Mouse (Mus musculus) cortical plate, adult 2 months (tissue): ENCODE results near the gene Rbm20.

Source experiments
- CTCF ChIP-seq: fragments of 200-500 bp; IDR thresholded peaks from 2 replicates; pipeline ENCODE4 v1.5.1; 2011; ENCODE audit warnings: mild to moderate bottlenecking, control low read depth, low read length; ENCODE audit not compliant: insufficient read depth; ENCODE audit errors: extremely low read depth
- POLR2A ChIP-seq: fragments of 200-500 bp; IDR thresholded peaks from 2 replicates; pipeline ENCODE4 v1.6.1; 2011; ENCODE audit warnings: mild to moderate bottlenecking, low read length, control low read depth; ENCODE audit not compliant: insufficient read depth; ENCODE audit errors: extremely low read depth

DNA sequence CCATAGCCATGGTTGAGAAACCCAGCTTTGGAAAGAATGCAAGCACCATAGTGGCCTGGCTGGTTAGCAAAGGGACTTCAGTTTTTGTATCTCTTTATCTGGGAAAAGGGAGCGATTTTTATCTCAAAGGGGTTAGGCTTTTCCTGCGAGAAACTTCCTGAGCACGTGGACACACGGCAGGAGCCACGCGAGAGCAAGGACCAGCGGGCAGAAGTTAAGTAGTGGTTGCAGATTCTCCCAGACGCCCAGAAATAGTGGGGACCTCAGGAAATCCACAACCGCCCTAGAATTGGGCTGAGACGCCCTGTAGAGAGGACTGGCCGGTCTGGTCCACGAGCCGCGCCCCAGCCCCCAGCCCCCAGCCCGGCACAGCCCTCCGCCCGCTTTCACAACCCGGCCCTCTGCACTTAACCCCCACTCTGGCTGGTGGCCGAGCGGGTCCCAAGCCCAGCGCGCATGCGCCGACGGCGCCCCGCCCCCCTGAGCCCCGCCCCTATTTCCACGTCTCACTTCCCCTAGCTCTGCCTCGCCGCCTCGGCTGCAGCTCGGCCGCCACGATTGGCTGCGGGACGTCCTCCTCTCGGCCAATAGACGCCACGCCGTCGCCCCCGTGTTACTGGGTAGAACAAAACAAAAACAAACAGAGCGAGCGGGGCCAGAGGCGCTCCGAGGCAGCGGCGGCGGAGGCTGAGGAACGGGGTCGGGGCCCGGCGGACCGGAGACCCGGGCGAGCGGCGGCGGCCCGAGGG is 225.8 kb downstream of the Rbm20 start:
- TF ChIP-seq POLR2A: peak; percentile 87
- TF ChIP-seq CTCF: no peak
